Mouse (Mus musculus) NIH3T3 (cell line): Measurements from ENCODE around the gene BC049352.
A peak's percentile ranks its signal among the peaks of the same experiment; 100 is the strongest.

Experiments
- DNase-seq: peaks from one replicate; pipeline ENCODE4 v3.0.0-alpha.2; 2012; ENCODE audit warnings: low read depth

BC049352 gene

DNA sequence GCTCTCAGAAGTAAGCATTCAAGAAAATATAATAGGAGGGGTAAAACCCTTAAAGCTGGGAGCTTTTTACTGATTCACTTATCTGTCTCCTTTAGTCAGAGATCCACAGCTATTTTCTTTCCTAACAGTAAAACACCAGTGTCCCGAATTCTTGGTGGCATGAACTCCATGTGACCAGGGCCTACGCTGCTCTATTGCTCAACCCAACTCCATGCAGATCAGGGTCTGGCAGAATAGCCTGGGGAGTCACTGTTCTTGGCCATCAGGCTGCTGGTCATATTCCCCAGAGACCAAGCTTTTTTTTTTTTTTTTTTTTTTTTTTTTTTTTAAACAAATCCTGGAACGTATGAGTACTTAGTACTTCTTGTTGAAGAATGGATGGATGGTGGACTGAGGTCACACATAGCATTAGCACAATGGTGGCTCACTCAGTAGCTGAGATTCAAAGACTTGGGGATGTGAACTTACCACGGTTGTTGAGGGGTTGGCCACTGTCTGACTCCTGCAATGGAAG, 7.9 kb downstream of the BC049352 start:
- no peak for DNase-seq

DNA sequence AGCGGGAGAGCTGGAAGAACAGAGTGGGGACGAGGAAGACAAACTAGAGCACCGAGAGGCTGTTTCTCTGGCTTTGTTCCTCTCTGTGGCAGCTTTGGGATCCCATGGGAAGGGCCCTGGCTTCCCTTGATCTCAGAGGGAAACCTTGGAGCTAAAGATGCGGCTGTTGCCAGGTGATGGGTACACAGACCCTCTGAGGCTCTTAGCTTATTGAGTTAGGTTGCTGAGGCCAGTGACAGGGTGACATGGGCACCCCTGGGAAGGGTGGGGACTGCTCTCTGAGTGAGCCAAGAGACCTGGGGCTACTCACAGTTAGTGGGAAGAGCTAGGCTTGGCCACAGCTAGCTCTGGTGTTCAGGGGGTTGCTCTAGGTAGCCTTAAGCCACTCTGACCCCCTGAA, 13.7 kb downstream of the BC049352 start:
- no peak for DNase-seq

DNA sequence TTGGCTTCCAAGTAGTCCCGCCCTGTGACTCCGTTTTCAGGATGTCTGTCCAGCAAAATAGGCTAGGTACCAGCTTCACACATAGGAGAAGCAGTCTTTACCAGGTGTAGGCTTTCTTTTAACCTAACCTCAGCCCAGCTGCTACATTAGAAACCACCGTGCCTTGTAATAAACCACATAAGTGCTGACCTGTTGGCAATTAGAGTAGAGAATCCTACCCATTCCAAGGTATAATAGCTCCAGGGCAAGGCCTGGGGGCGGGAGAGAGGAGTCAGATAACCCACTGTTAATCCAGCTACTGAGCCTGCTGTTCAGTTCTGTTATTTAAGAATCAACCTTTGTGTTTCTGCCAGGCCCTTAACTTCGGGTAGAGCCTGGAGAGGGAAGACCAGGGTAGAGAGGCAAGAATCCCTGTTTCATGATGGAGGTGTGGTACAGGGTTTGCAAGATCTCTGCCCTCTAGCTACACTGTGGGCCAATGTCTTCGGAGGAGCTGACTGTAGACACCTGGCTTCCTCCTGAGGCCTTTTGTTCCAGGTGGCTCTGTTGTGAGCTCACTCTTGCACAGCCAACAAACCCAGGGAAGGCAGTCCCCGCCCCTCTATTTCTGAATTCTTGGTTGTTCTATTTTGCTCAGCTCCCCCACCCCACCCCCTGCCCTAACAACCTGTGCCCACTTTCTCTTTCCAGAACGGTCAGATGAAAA, 14.5 kb downstream of the BC049352 start:
- DNase-seq, result no peak

DNA sequence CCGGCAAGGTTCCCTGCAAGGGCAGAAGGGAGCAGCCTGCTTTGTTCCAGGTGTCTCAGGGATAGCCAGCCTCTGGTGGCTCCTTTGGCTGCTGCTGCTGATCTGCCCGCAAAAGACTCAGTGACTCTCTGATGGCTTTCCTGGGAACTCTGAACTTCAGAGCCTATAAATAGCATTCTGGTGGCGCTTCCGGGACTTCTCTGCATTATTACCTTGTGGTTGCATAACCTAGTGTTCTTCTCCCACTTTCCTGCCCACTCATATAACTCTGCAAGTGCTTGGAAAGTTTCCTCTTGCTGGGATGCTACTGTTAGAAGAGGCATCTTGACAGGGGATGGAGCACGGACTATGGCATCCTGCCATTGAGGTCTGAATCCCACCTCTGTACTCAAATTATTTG, 15.7 kb downstream of the BC049352 start:
- no peak for DNase-seq

DNA sequence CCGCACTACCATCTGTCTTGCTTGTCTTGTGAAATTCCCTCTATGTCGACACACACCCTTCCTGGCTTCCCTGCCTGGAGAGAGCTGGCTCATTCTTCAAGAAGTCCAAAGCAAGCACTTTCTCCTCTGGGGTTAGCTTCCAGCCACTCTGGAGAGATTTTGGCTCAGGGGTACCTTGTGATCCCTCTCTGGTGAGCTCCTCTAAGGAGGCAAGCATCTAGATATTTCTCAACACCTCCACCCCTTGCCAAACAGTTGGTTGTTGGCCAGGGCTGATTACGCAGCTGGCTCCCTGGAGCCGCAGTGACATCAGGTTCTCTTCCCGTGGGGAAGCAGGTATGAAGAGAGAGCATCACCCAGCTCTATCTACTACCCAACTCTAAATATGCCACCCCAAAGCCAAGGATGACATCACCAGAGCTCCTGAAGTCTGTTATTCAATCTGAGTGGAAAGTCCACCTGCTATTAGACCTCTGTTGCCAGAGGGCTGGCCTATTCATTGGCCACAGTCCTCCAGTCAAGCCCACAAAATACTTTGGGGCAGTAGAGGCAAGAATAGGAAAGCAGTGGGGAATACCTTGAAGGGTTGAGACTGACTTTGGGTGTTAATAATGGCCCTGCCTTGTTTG, 19.6 kb downstream of the BC049352 start:
- no peak for DNase-seq

DNA sequence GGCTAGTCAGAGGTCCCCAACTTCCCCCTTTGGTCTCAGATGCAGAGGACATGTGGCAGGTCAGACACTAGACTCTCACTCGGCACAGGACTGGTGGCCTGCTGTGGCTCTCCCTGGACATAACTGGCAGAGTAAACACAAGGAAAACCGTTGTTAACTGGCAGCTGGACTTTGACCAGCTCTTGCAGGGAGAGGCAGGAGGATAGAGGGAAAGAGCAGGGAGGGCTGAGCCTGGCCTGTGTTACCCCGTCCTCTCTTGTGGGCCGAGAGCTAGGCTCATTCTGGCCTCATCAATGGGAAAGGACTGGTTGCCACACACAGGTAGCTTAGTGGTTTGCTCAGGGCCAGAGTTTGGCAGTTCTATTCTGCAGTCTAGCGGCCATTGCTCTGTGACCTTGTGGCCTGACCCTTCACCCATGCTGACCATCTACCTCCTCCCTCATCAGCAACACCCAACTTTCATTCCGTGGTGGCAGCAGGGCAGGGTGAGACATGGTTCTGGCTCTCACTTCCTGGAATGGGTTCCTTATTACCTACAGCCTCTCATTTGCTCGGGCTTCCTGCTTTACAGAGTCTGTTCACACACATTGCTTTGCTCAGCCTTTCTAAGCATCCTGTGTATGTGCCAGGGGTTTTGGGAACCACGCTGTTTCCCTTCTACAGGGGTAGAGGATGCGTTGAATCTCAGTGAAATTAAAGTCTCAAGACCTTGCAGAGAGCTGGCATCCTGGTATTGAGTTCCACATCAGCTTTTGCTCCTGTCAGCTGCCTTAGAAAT, 20.4 kb downstream of the BC049352 start:
- no peak for DNase-seq

DNA sequence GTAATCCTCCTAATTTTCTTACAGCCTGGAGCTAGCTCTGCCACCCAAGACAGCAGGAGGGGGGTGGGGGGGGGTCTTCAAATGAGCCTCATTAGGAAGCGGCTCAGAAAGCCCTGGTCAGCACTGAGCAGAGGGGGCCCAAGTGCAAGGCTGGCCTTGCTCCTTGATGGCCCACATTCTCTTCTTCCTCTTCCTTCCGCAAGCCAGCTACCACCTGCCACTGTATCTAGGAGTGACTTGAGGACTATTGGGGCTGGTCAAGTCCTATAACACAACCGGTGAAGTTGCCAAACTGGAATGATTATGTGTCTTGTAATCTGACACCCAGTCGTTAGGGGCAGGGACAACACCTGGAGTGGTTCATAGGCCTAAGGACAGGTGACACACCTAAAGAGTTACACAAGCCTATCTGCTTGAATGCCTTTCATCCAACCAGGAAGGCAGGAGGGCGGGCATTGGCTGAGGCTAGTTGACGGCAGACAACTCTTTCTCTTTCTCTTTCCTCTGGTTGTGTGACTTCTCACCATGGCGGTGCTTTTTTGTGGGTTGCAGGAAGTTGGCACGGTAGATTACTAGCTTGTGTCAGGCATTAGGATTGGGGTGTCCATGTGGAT, 22.1 kb downstream of the BC049352 start, which contains the start of gene Tmprss4:
Gene Tmprss4 (minus strand): TSS at position 296 of the 614 bp plus-strand sequence.
- no peak for DNase-seq

DNA sequence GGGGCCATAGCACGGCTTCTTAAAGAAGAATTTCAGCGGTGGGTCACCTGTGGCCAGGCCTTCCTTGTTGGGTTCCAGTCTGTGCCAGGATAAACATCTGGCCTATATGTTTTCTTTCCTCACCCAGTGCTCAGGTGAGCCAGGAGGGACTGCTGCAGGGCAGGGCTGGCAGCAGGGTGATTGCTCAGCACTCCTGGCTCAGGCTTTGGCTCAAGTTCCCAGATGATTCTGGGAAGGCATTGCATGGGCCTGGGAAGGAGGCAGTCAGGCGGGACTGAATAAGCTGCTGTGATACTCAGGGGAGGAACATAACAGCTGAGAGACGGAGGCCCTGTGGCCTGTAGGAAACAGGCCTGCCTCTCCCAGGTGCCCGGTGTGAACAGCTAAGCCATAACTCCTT, 23.3 kb downstream of the BC049352 start:
- DNase-seq, result no peak

DNA sequence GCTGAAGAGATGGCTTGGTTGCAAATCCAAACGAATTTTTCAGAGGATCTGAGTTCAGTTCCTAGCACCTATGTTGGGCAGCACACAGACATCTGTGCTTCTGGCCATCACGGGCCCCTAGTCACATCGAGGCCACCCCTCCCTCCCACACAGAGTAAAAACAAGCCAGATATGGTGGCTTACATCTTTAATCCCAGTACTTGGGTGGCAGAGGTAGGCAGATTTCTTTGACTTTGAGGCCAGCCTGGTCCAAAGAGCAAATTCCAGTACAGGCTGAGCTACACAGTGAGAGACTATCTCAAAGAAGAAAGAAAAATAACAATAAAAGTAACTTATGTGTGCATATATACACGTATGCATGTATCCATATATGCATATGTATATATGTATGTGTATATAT, 24.3 kb downstream of the BC049352 start:
- no peak for DNase-seq

DNA sequence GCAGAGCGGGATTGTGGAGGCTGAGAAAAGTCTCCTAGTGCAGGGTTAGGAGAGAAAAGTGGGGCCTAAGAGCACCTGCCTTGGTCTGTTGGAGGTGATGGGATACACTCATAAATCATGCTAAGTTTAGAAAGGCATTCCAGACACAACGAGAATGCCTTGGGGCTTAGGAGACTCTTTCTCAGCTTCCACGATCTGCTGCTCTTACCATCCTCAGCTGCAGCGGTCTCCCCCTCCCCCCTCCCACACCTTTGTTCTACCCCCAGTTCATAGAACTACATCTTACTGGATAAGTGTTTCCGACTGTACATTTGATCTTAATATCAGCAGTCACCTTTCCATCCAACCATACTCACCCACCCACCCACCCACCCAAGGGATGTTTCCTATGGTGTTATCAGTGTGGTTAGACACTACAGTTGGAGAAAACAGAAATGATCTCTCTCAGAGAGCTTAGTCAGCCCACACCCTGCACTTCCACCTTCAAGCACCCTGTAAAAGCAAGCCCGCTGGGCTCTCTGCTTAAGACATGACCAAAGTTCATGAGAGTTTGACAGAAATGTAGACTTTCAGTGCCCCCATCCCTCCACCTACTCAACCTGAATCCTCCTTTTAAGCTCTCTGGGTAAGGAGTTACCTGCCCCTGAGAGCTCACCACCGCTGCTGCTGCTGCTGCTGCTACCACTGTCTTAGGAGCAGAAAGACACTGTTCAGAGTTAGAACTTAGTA, 25.4 kb downstream of the BC049352 start:
- DNase-seq, result no peak

DNA sequence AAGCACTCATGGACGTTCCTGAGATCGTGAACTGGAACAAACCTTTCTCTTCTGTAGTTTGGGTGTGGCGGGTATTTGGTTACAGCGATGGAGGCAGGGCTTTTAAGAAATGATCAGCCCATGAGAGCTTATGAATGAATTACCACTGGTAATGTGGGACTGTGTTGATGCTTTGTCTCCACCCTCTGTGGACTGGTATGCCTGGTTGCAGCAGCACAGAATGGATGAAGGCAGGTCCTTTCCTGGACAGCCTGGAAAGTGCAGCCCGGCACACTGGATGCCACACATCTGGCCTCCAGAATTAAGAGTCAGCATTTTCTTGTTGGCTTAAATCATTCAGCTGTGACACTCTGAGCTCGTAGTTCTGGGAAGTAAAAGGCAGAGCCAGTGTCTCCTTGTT, 30.2 kb downstream of the BC049352 start:
- no peak for DNase-seq

DNA sequence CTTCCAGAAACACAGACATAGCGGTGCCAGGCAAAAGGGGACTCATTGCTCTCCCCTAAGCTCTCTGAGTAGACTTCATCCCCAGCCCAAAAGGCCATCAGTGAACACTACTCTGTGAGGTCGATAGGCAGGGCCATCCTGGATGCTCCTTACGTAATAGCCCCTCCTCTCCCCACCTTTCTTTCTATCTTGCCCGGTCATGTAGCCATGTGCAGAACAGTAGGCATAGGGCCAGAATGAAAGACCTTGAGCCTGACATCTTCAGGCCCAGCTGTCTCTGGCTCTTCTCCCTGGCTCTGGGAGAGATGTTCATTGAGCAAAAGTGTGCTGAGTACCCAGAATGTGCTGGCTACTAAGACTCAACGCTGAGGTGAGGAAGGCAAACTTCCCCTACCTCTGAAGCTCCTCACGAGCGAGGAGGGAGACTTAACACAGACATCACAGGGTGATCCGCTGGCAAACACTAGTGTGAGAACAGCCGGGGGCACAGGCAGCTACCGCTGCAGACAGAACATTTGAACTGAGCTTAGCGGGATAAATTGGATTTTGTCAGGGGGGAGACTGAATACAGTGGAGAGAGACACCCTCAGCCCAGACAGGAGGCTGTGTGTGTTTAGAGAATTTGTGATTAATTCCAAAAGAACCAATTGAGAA, 33.8 kb downstream of the BC049352 start:
- DNase-seq, result no peak

DNA sequence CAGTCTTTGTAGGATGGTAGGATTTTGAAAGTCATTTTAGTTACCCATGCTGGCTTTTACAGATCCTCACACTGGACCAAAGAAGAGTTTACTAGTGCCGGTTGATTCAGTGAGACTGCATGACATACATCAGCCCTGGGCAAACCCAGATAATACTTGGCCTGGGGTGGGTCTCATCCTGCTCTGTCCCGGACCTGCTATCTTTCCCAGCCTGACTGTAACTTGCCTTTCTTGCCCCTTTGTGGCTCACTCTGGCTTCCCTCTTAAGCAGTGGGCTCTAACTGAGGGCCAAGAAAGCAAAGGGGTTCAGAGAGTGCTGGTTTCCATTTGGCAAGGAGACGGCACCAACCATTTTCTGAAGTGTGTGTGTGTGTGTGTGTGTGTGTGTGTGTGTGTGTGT, 37.8 kb downstream of the BC049352 start:
- no peak for DNase-seq

DNA sequence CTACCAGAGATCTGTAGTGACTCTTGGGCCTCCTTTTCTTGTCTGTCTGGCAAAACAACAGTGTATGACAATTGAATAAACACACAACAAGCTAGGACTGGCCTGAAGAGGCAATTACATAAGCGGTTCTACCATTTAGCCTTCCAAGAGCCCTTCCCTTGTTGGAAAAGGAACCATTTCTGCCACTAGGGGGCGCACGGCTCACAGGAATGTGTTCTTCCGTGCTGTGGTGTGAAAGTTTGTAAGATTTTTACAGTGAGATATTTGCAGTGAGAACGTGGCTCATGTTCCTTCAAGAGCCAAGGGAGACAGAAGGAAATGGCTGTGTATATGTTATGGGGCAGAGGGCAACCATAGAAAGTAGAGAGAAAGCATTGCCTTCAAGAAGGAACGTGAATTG, 39.8 kb downstream of the BC049352 start:
- peak; percentile 82 for DNase-seq

DNA sequence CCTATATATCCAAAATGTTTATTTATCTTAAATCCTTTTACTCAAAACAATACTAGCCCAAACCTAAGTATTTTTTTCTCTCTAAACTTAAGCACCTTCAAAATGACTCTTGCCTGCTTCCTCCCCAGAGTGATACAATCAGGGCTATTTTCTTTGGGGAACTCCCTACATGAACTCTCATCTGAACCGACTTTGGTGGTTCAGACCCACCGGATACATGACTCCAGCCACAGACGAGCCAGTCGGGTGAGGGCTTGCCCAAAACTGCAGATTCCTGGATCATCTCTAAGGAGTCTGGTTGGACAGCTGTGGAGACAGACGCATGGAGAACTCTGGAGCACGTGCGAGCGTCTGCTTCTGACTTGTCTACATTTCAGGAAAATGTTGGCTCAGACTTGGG, 47.6 kb downstream of the BC049352 start:
- DNase-seq, result no peak

DNA sequence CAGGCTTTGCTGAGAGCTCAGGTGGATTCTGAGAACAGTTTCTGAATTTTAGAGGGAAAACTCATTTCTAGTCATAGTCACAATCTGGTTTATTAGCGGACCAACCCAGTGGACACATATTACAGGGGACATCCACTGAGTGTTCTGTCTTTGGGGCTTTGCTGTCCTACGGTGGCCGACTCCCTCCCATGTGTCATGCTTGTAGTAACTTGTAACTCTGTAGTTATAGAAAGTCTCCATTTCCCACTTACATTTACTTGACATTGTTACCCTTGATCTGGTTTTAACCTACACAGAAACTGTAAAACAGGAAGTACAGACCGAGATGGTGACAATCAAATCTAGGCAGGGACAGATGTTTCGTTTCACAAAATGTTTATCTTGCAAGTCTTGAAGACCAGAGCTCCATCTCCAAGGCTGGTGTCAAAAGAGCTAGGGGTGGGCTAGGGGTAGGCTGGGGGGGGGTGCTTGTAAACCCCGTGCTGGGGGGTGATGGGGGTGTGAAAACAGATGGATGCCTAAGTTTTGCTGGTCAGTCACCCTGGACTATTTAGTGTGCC, 53.9 kb downstream of the BC049352 start:
- DNase-seq, result no peak

DNA sequence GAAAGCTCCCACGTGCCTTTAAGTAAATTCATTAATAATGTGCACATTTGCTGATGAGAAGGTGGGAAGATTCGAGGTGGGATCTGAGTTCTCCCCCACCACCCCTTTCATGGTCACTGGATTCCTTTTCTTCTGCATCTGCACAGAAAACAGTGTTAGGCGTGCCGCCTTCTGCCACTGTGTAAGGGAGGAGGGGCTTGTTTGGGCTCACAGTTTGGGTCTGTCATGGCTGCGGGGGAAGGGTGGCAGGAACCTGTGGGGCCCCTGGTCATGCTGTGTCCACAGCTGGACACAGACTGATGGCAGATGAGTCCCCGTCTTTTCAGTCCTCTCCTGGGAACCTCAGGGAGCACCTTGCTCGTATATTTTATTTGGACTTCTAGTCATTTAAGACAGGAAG, 54.9 kb downstream of the BC049352 start:
- DNase-seq, result no peak

DNA sequence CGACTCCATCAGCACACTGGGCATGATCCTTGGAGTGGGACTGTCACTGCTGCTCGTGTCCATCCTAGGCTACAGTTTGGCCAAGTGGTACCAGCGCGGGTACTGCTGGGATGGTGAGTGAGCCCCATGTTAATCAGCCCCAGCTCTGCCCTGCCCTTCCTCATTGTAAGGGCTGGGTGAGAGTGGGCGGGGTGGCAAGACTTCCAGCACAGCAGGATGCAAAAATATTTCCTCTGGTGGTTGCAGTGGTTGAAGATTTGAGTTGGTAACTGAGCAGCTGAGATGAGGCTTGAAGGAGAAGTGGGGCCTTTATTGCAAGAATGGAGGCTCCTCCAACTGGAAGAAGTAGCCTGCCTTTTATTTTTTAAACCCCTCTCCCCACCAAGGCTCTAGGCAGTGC, 59.6 kb downstream of the BC049352 start:
- no peak for DNase-seq

DNA sequence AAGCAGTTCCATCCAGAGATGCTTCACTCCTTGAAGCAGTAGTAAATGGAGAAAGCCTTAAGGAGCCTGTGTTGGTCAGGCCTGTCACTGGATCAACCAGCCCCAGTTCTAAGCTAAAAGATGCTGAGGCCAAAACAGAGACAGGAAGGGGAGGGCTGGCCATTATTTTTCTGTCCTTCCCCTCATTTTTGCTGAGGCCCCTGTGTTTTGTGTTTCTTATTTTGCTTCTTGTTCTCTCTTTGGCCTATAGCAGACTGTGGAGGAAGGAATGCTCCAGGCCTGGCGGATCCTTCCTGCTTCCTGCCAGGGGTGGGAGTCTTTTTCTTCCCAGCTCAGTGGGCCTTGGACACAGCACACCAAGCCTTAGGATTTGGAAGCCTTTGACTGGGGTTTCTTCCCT, 63.6 kb downstream of the BC049352 start:
- DNase-seq, result no peak

DNA sequence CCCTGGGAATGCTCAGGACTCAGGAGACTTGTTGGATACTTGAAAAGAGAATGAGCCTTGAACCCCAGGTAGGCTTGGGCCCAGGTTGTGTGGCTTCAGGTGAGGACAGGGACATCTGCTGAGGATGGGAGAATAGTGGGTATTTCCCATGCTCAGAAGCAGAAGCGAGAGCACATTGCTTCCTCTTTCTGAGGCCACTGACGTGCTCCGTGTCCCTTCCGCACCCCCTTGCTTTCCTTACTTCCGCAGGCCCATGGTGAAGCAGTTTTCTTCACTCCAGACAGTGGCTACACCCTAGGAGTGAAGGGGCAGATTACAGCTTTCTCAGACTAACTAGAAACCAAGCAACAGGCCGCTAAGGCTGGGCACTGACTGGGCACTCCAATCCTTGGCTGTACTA, 64.3 kb downstream of the BC049352 start:
- no peak for DNase-seq

DNA sequence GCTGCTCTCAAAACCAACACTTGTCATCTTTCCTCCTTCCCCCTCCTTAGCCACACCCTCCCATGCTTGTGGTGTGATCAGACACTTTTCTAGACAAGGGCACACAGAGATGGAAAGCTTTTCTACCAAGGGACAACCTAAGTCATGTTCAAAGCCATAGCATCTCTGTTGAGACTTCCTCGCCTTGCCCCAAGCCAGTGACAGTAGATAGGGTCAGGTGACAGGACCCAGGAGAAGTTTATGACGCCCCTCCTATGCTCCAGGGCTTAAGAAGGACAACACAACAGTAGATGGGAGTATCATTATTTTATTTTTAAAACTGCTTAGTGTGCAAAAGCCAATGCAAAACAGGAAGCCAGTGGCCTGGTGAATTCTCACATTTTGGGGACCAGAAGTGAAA, 65.7 kb downstream of the BC049352 start:
- DNase-seq, result no peak
